Mouse (Mus musculus): ENCODE measurements around the gene Zfp146. TPM values are rescaled to one million over a fixed set of nuclear protein-coding genes. Genes with fewer than 3 reads are reported as not detected.

The Zfp146 gene
- polyA plus RNA-seq, 1 experiment from 2014 or later: 8.0 TPM

GRCm38 (mm10) chr7:30194101-30194831, 24.7 kb upstream of the Zfp146 start:
- Histone ChIP-seq H3K4me2 (ENCODE audit: low read length) (peak overlapping the region; percentile 66), H3K4me3 (ENCODE audit: low read length) (peak overlapping the region; percentile 92), H3K9ac (ENCODE audit: low read depth, low read length) (peak overlapping the region; percentile 89), H3K4me1 (ENCODE audit: control insufficient read depth, insufficient read depth, low read depth, low read length) (peaks cover 22% of the 10 kb centered on the region), H3K36me3 (ENCODE audit: control insufficient read depth, insufficient read depth, low read length) (peaks cover 14% of the 10 kb centered on the region), H3K27ac (ENCODE audit: low read depth, low read length) (peak overlapping the region; percentile 89), H3K27me3 (replicated peaks; ENCODE audit: control insufficient read depth, insufficient read depth, low read length) (no peaks in the 10 kb centered on the region), H3K9me3 (ENCODE audit: control insufficient read depth, low read length) (no peaks in the 10 kb centered on the region)
- WGBS: under 1% methylated on average over 26 of the region's 26 CpGs
- peak; percentile 22 for ATAC-seq

GRCm38 (mm10) chr7:30193581-30194100, 24.1 kb upstream of the Zfp146 start:
- Histone ChIP-seq H3K4me1 (ENCODE audit: control insufficient read depth, insufficient read depth, low read depth, low read length) (peaks cover 20% of the 10 kb centered on the region), H3K27me3 (replicated peaks; ENCODE audit: control insufficient read depth, insufficient read depth, low read length) (no peaks in the 10 kb centered on the region), H3K4me3 (ENCODE audit: low read length) (peak overlapping the region; percentile 92), H3K27ac (ENCODE audit: low read depth, low read length) (peak overlapping the region; percentile 89), H3K36me3 (ENCODE audit: control insufficient read depth, insufficient read depth, low read length) (peaks cover 21% of the 10 kb centered on the region), H3K9ac (ENCODE audit: low read depth, low read length) (peak overlapping the region; percentile 89), H3K9me3 (ENCODE audit: control insufficient read depth, low read length) (no peaks in the 10 kb centered on the region), H3K4me2 (ENCODE audit: low read length) (peak overlapping the region; percentile 66)
- 1% methylated on average over 22 of the region's 26 CpGs for WGBS
- peak; percentile 75 for ATAC-seq

GRCm38 (mm10) chr7:30193013-30193412, 23.5 kb upstream of the Zfp146 start:
- Histone ChIP-seq H3K4me3 (ENCODE audit: low read length) (peak overlapping the region; percentile 92), H3K36me3 (ENCODE audit: control insufficient read depth, insufficient read depth, low read length) (peaks cover 24% of the 10 kb centered on the region), H3K9me3 (ENCODE audit: control insufficient read depth, low read length) (no peaks in the 10 kb centered on the region), H3K4me1 (ENCODE audit: control insufficient read depth, insufficient read depth, low read depth, low read length) (peaks cover 16% of the 10 kb centered on the region), H3K4me2 (ENCODE audit: low read length) (peak overlapping the region; percentile 66), H3K27ac (ENCODE audit: low read depth, low read length) (peak overlapping the region; percentile 89; the same call in 1 of the 2 replicates), H3K9ac (ENCODE audit: low read depth, low read length) (peak overlapping the region; percentile 89), H3K27me3 (replicated peaks; ENCODE audit: control insufficient read depth, insufficient read depth, low read length) (no peaks in the 10 kb centered on the region)
- no peak for ATAC-seq
- WGBS: 24% methylated on average over 9 of the region's 9 CpGs

DNA sequence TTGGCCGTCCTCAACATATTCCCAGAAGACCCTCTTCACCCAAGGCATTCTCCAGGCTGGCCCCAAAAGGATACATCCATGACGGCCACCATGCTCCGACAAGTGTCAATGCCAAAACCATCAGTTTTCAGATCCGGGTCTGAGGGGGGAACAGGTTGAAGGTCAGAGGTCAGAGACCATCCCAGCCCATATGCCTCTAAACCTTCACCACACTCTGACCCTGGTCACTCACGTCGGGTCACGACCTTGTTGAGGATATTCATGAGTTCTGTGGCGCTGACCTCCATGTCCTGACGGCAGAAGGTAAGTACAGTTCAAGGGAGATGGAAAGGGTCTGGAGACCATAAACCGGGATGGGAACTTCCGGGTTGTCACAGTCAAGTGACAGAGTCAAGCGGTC, 22.5 kb upstream of the Zfp146 start:
- Histone ChIP-seq H3K4me3 (ENCODE audit: low read length) (no peak overlapping the region), H3K9me3 (ENCODE audit: control insufficient read depth, low read length) (no peaks in the 10 kb centered on the region), H3K27ac (ENCODE audit: low read depth, low read length) (no peak overlapping the region), H3K27me3 (replicated peaks; ENCODE audit: control insufficient read depth, insufficient read depth, low read length) (no peaks in the 10 kb centered on the region), H3K4me2 (ENCODE audit: low read length) (no peak overlapping the region), H3K9ac (ENCODE audit: low read depth, low read length) (no peak overlapping the region), H3K36me3 (ENCODE audit: control insufficient read depth, insufficient read depth, low read length) (peaks cover 26% of the 10 kb centered on the region), H3K4me1 (ENCODE audit: control insufficient read depth, insufficient read depth, low read depth, low read length) (peaks cover 16% of the 10 kb centered on the region)
- ATAC-seq: no peak
- 89% methylated on average over 12 of the region's 12 CpGs for WGBS

DNA sequence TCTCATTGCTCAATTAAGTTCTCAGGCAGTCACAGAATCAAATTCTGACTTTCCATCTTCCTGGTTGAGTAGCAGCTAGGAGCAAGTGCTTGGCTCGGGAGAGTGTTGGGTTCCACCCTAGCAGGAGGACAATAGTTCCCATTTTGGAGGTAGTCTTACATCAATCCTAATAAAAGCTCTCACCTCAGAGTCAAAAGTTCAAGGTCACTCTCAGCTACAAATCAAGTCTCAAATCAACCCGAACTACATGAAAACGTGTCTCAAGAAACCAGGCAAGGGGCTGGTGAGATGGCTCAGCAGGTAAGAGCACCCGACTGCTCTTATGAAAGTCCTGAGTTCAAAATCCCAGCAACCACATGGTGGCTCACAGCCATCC, 19.6 kb upstream of the Zfp146 start:
- H3K9ac ChIP-seq (ENCODE audit: low read depth, low read length): no peak overlapping the region
- peaks cover 13% of the 10 kb centered on the region for H3K4me1 ChIP-seq (ENCODE audit: control insufficient read depth, insufficient read depth, low read depth, low read length)
- no peaks in the 10 kb centered on the region for H3K27me3 ChIP-seq (replicated peaks; ENCODE audit: control insufficient read depth, insufficient read depth, low read length)
- no peak overlapping the region for H3K4me2 ChIP-seq (ENCODE audit: low read length)
- WGBS: 84% methylated on average over 4 of the region's 4 CpGs
- H3K9me3 ChIP-seq (ENCODE audit: control insufficient read depth, low read length): no peaks in the 10 kb centered on the region
- no peak overlapping the region for H3K27ac ChIP-seq (ENCODE audit: low read depth, low read length)
- H3K36me3 ChIP-seq (ENCODE audit: control insufficient read depth, insufficient read depth, low read length): peaks cover 36% of the 10 kb centered on the region
- no peak for ATAC-seq
- H3K4me3 ChIP-seq (ENCODE audit: low read length): no peak overlapping the region

GRCm38 (mm10) chr7:30188344-30189115, 19.0 kb upstream of the Zfp146 start:
- no peak overlapping the region for H3K9ac ChIP-seq (ENCODE audit: low read depth, low read length)
- H3K9me3 ChIP-seq (ENCODE audit: control insufficient read depth, low read length): no peaks in the 10 kb centered on the region
- H3K27ac ChIP-seq (ENCODE audit: low read depth, low read length): no peak overlapping the region
- no peak for ATAC-seq
- no peak overlapping the region for H3K4me3 ChIP-seq (ENCODE audit: low read length)
- H3K27me3 ChIP-seq (replicated peaks; ENCODE audit: control insufficient read depth, insufficient read depth, low read length): no peaks in the 10 kb centered on the region
- 93% methylated on average over 12 of the region's 12 CpGs for WGBS
- no peak overlapping the region for H3K4me2 ChIP-seq (ENCODE audit: low read length)
- H3K36me3 ChIP-seq (ENCODE audit: control insufficient read depth, insufficient read depth, low read length): peaks cover 36% of the 10 kb centered on the region
- peaks cover 12% of the 10 kb centered on the region for H3K4me1 ChIP-seq (ENCODE audit: control insufficient read depth, insufficient read depth, low read depth, low read length)

DNA sequence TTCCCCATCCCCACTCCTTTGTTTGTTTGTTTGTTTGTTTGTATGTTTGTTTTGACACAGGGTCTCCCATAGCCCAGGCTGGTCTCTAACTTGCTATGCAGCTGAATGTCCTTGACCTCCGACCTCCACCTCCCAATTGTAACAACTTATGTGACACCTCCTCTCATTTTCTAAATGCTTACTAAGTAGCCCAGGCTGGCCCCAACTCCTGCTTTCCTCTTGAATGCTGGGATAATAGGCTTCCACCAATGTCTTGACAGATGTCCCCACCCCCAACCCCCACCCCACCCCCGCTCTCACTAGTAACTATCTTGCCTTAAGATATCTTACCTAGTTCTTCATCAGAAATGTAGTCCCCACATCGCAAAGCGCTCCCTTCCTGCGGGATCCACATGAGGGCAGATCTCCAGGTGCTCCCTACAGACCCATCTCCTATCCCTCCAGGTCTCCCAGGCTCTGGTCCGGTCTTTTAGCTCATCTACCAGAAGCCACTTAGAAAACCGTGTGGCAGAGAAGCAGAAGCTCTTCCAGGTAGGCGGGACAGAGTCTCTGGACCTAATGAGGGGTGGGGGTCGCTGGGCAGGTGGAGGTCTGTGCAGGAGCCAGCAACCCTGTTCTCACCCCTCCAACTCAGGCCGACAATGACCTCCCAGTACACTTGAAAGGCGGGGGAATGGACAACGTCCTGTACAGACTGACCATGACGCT, 15.2 kb upstream of the Zfp146 start:
- Histone ChIP-seq H3K9ac (ENCODE audit: low read depth, low read length) (no peak overlapping the region), H3K27me3 (replicated peaks; ENCODE audit: control insufficient read depth, insufficient read depth, low read length) (no peaks in the 10 kb centered on the region), H3K27ac (ENCODE audit: low read depth, low read length) (no peak overlapping the region), H3K36me3 (ENCODE audit: control insufficient read depth, insufficient read depth, low read length) (peaks cover 22% of the 10 kb centered on the region), H3K4me2 (ENCODE audit: low read length) (no peak overlapping the region), H3K4me1 (ENCODE audit: control insufficient read depth, insufficient read depth, low read depth, low read length) (no peaks in the 10 kb centered on the region; the same call in 1 of the 2 replicates), H3K4me3 (ENCODE audit: low read length) (no peak overlapping the region), H3K9me3 (ENCODE audit: control insufficient read depth, low read length) (no peaks in the 10 kb centered on the region)
- no peak for ATAC-seq
- WGBS: 71% methylated on average over 13 of the region's 13 CpGs

DNA sequence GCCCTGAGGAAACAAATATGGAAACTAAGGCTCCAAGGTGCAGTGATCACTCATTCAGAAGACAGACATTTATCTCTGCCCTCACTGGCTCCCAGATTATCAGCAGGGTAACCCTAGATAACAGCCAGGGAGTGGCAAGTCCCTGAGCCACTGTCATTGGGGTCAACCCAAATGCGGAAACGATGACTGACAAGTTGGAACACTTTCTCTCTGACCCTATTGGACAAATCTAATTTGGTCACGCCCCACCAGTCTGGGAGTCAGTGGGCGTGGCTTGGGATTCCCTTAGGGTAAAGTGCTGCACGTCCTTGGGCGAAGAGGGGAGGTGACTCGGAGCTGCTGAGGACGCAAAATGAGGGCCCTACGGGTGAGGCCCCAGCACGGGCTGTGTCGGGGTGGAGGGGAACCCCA, 14.3 kb upstream of the Zfp146 start, which contains the start of gene Cox7a1:
TSS of gene Cox7a1 (plus strand) at position 266 of the 411 bp plus-strand sequence.
- Histone ChIP-seq H3K4me1 (ENCODE audit: control insufficient read depth, insufficient read depth, low read depth, low read length) (no peaks in the 10 kb centered on the region; the same call in 1 of the 2 replicates), H3K4me3 (ENCODE audit: low read length) (0 out of 2 replicates have a peak within 1 kb of the TSS, but pooled peaks have one; percentile 6), H3K27ac (ENCODE audit: low read depth, low read length) (no peak within 1 kb of the TSS), H3K9ac (ENCODE audit: low read depth, low read length) (0 out of 2 replicates have a peak within 1 kb of the TSS, but pooled peaks have one; percentile 15), H3K4me2 (ENCODE audit: low read length) (peak within 1 kb of the TSS; percentile 40), H3K27me3 (replicated peaks; ENCODE audit: control insufficient read depth, insufficient read depth, low read length) (no peaks in the 10 kb centered on the region), H3K36me3 (ENCODE audit: control insufficient read depth, insufficient read depth, low read length) (peaks cover 18% of the 10 kb centered on the region), H3K9me3 (ENCODE audit: control insufficient read depth, low read length) (no peaks in the 10 kb centered on the region)
- WGBS: under 1% methylated on average over 11 of the region's 11 CpGs
- ATAC-seq: peak; percentile 25
